Mouse (Mus musculus) forebrain, embryonic 16.5 days (tissue): ENCODE measurements around the gene Galnt6. TPM values are rescaled to one million over a fixed set of nuclear protein-coding genes. Genes with fewer than 3 reads are reported as not detected.
"Not testable (repeated sequence)": the region's sequence is repeated elsewhere in the genome, so short reads cannot be mapped to it uniquely, and the experiment has no call there.

Experiments
- ATAC-seq: fragments of 200-750 bp; cut with Nextera tagmentation; 2 replicates; pipeline ENCODE4 v1.8.0; 2017; ENCODE audit warnings: mild to moderate bottlenecking, moderate library complexity
- H3K27ac ChIP-seq: fragments of 300-500 bp; sonication (generic); 2 replicates; pipeline ENCODE4 v1.5.1; 2014; ENCODE audit warnings: low read length, control low read depth
- H3K27me3 ChIP-seq: fragments of 300-500 bp; sonication (generic); replicated peaks from 2 replicates; pipeline ENCODE4 v1.6.1; 2014; ENCODE audit warnings: low read length; ENCODE audit not compliant: control insufficient read depth, insufficient read depth
- H3K36me3 ChIP-seq: fragments of 300-500 bp; sonication (generic); 2 replicates; pipeline ENCODE4 v1.6.1; 2014; ENCODE audit not compliant: control insufficient read depth, insufficient read depth
- H3K4me1 ChIP-seq: fragments of 300-500 bp; sonication (generic); replicated peaks from 2 replicates; pipeline ENCODE4 v1.6.1; 2014; ENCODE audit warnings: low read length; ENCODE audit not compliant: control insufficient read depth, insufficient read depth
- H3K4me2 ChIP-seq: fragments of 300-500 bp; sonication (generic); 2 replicates; pipeline ENCODE4 v1.6.1; 2014; ENCODE audit warnings: mild to moderate bottlenecking, low read length, control low read depth
- H3K4me3 ChIP-seq: fragments of 300-500 bp; sonication (generic); replicated peaks from 2 replicates; pipeline ENCODE4 v1.5.1; 2014; ENCODE audit warnings: mild to moderate bottlenecking, low read length, control low read depth
- H3K9ac ChIP-seq: fragments of 300-500 bp; sonication (generic); replicated peaks from 2 replicates; pipeline ENCODE4 v1.6.1; 2014; ENCODE audit warnings: low read depth, low read length, control low read depth
- H3K9me3 ChIP-seq: fragments of 300-500 bp; sonication (generic); 2 replicates; pipeline ENCODE4 v1.6.1; 2016; ENCODE audit warnings: low read length; ENCODE audit not compliant: control insufficient read depth
- WGBS: fragments of 180-500 bp; shearing (Covaris S2); extraction: QIAGEN DNeasy Blood & Tissue Kit; methylation state at CpG from one replicate; pipeline ENCODE4 v1.1.7; 2014; 5-methylcytosine and 5-hydroxymethylcytosine counted together
- polyA plus RNA-seq: library from polyadenylated mRNA; unstranded; fragments of >200 nt; fragmentation: Nextera tagmentation; extraction: Ambion mirVana; gene quantifications from 2 replicates; pipeline ENCODE4 v1.2.1, GENCODE M21; 2015

Galnt6 gene
- polyA plus RNA-seq, result 0.34 and 0.39 TPM in 2 replicates

DNA sequence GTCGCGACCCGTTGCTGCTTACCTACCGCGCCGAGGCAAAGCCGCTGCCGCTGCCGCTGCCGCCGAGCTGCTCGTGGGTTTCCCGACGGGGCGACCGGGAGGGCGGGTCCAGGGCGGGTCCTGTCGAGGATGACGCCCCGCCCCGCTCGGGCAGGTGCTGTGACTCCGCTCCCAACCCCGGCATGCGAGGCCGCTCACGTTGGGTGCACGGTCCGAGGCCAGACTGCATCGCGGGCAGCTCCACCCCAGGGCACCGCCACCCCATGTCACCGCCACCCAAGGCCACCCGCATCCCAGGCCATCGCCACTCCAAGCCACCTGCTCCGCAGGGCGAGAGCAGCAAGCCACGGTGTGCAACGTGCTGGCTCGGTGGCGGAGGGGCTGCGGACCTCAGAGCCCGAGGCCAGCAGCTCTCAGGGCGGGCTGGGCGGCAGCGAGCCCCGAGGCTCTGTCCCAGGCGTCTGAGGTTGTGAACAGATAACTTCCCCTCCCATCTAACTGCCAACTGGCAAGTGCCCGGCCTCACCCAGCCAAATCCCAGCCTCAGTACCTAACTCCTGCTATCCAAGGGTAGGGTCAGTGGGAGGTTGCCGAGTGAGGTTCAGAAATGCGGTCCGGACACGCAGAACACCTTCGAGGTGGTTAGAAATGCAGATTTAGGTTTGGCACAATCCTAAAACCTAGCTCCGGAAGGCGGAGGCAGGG, at the start of gene Galnt6:
Gene Galnt6, minus strand, starts transcription at position 96 of the 705 bp plus-strand sequence.
- Histone ChIP-seq H3K4me1 (peaks cover 9% of the 10 kb centered on the region), H3K9me3 (no peaks in the 10 kb centered on the region), H3K4me2 (peak within 1 kb of the TSS; percentile 51), H3K27me3 (peaks cover 22% of the 10 kb centered on the region), H3K36me3 (no peaks in the 10 kb centered on the region), H3K27ac (no peak within 1 kb of the TSS), H3K4me3 (peak within 1 kb of the TSS; percentile 43), H3K9ac (no peak within 1 kb of the TSS; the same call in 1 of the 2 replicates)
- ATAC-seq, result no peak
- 6% methylated on average over 47 of the region's 57 CpGs for WGBS

DNA sequence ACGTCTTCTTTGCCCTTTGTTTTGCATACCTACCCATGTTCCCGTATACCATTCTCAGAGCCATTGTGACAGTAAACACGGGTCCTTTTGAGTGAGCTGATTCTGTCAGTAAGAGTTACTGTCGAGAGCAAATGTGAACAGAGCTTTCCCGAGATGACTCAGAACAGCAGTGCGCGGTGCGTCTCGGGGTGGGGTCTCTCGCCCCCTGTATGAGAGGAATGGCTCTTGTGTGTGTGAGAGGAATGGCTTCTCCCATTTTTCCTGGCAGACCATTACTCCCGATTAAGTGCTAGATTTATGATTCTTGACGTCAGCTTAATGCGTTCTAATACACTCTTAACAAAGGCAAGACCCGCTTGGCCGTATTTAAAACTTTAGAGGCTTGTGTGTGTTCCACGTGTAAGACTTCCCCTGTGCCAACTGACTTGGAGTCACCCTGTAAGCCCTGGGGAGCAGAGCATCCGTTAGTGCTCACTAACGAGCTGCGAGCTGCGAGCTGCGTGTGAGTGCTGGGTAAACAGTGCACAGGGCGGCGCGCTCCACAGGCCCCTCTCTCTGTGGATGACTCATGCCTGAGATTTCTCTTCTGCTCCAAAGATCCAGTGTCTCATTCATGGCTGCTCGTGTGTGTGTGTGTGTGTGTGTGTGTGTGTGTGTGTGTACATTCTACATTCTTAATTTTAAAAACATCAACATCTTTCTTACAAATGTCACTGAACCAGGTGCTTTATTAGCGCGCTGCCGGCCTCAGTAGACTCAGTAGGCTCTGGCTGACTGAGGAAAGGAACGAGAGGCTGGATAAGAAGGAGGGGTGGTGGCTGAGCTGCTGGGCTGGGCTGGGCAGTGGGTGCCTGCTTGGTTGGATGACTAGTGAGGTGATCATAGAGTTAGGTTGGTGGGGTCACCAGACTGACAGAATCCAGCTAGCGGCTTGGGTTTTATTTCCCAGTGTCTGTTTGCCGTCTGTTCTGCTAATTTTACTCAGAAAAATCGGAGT, 48.1 kb upstream of the Galnt6 start:
- H3K4me1 ChIP-seq, result peaks cover 6% of the 10 kb centered on the region; the same call in 1 of the 2 replicates
- no peaks in the 10 kb centered on the region for H3K27me3 ChIP-seq
- no peaks in the 10 kb centered on the region for H3K9me3 ChIP-seq
- no peak overlapping the region for H3K4me3 ChIP-seq
- H3K36me3 ChIP-seq, result no peaks in the 10 kb centered on the region
- peak; percentile 63; the same call in 1 of the 2 replicates for ATAC-seq
- no peak overlapping the region for H3K9ac ChIP-seq
- 54% methylated on average over 32 of the region's 32 CpGs for WGBS
- no peak overlapping the region for H3K27ac ChIP-seq
- no peak overlapping the region for H3K4me2 ChIP-seq

DNA sequence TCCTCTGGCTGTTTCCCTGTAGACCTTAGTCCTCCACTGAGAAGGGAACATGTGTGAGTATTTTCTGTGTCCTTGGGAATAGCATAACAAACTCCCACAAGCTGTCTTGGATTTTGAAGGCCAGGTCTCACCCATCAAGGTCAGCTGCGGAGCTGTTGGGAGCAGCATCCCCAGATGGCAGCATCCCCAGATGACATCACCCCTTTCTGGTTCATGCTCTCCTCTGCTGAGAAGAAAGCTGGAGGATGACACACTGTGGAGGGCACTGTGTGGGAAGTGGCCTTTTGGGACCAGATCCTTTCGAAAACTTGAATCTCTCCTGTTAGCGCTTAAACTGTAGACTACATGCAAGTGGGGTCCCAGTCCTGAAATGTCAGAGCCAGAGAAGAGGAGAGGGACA, 47.2 kb upstream of the Galnt6 start:
- no peak overlapping the region for H3K9ac ChIP-seq

DNA sequence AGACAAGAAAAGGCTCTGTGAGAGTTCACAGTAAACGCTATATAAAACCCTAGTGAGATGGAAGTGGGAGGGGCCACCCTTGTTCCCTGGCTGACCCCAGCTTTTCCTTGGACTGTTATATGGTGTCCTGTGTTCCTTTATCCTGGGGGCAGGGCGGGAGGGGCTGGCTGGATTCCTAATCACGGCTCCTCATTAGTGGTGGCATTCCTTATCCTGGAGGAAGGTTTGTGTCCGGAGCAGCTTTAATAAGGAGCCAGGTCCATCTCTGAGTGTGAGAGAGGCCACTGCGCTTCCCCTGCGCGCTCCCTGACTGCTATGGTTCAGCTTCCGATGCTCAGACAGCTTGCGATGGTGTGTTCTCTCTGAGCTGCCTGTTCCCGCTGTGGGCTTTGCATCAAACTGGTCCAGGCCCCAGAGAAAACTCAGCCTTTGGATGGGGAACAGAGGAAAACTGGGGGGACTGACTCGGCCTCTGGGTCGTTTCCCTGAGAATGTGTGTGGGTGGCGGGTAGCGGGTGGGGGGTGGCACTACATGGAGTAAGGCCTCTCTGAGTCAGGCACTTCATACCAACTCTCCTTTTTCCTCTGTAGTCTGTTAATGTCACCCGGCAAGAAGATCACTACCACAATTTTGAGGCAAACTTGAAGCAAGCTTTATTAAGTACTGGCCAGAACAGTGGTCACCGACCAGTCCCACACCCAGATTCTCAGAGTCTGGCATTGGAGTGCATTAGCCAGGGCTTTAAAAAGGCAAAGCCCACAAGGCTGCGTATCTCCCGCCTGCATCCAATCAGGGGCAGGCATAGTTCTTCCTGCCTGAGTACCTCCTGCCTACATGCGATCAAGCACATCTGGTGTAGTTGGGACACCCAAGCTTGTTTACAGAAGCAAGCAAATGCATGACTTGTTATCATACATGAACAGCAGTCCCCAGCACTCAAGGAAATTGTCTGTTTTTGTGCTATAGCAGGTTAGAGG, 46.3 kb upstream of the Galnt6 start:
- WGBS, result 35% methylated on average over 19 of the region's 19 CpGs
- no peak for ATAC-seq
- H3K36me3 ChIP-seq, result no peaks in the 10 kb centered on the region

More for the DNA sequence above, 47.2 kb upstream of the Galnt6 start:
- no peaks in the 10 kb centered on the region for H3K27me3 ChIP-seq
- H3K36me3 ChIP-seq, result no peaks in the 10 kb centered on the region
- H3K4me1 ChIP-seq, result peaks cover 6% of the 10 kb centered on the region; the same call in 1 of the 2 replicates
- 94% methylated on average over 3 of the region's 3 CpGs for WGBS
- no peak overlapping the region for H3K4me3 ChIP-seq
- H3K27ac ChIP-seq, result no peak overlapping the region
- no peak for ATAC-seq
- no peaks in the 10 kb centered on the region for H3K9me3 ChIP-seq
- no peak overlapping the region for H3K4me2 ChIP-seq

DNA sequence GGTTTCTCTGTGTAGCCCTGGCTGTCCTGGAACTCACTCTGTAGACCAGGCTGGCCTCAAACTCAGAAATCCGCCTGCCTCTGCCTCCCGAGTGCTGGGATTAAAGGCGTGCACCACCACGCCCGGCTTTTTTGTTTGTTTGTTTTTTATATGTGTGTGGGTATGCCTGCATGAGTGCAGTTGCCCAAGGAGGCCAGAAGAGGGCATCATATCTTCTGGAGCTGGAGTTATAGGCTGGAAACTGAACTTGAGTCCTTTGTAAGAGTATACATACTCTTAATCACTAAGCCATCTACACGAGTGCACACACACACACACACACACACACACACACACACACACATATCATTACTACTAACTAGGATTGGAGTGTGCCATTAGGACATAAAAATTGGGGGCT, 44.7 kb upstream of the Galnt6 start:
- not testable (repeated sequence) for H3K36me3 ChIP-seq, H3K27ac ChIP-seq, H3K4me2 ChIP-seq, H3K27me3 ChIP-seq, H3K4me3 ChIP-seq, H3K9ac ChIP-seq, ATAC-seq, H3K4me1 ChIP-seq, H3K9me3 ChIP-seq
- WGBS, result 98% methylated on average over 5 of the region's 6 CpGs

More for the DNA sequence above, 46.3 kb upstream of the Galnt6 start:
- no peaks in the 10 kb centered on the region for H3K27me3 ChIP-seq
- H3K9ac ChIP-seq, result no peak overlapping the region
- H3K27ac ChIP-seq, result no peak overlapping the region
- H3K4me2 ChIP-seq, result no peak overlapping the region
- no peaks in the 10 kb centered on the region for H3K9me3 ChIP-seq
- H3K4me1 ChIP-seq, result peaks cover 6% of the 10 kb centered on the region; the same call in 1 of the 2 replicates
- no peak overlapping the region for H3K4me3 ChIP-seq

DNA sequence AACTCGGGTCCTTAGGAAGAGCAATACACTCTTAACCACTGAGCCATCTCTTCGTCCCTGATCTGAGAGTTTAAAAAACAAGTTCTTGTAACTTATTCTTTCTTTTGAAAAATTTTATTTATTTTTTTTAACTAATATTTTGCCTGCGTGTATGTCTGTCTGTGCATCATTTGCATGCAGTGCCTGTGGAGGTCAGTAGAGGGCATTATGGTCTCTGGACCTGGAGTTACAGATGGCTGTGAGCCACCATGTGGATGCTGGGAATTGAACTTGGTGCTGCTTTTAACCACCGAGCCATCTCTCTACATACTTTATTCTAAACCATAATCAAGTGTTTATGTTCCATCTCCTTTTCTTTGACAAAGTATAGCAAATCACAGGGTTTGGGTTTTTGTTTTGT, 43.5 kb upstream of the Galnt6 start:
- 91% methylated on average over 4 of the region's 4 CpGs for WGBS
- ATAC-seq, result no peak
- no peaks in the 10 kb centered on the region for H3K27me3 ChIP-seq
- no peaks in the 10 kb centered on the region for H3K36me3 ChIP-seq
- no peak overlapping the region for H3K27ac ChIP-seq
- H3K9ac ChIP-seq, result no peak overlapping the region
- no peak overlapping the region for H3K4me3 ChIP-seq
- no peak overlapping the region for H3K4me2 ChIP-seq
- no peaks in the 10 kb centered on the region for H3K4me1 ChIP-seq
- no peaks in the 10 kb centered on the region for H3K9me3 ChIP-seq

DNA sequence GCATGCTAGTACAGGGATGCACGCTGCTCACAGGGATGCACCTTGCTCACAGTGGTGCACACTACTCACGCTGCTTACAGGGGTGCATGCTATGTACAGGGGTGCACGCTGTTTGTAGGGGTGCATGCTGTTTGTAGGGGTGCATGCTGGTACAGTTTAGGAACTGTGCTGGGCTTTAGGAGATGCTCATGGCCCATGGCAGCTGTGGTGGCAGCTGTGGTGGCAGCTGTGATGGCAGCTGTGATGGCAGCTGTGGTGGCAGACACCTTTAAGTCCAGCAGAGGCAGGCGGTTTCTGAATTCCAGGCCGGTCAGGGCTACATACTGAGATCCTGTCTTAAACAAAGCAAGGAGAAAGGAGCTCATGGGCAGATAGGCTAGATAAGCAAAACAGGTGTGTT, 41.2 kb upstream of the Galnt6 start:
- no peak overlapping the region for H3K4me2 ChIP-seq
- H3K4me1 ChIP-seq, result no peaks in the 10 kb centered on the region
- no peaks in the 10 kb centered on the region for H3K27me3 ChIP-seq
- no peak overlapping the region for H3K27ac ChIP-seq
- no peak overlapping the region for H3K4me3 ChIP-seq
- H3K9ac ChIP-seq, result no peak overlapping the region
- no peaks in the 10 kb centered on the region for H3K9me3 ChIP-seq
- WGBS, result 99% methylated on average over 5 of the region's 5 CpGs
- ATAC-seq, result no peak
- H3K36me3 ChIP-seq, result 0 out of 2 replicates have a peak, but pooled peaks cover 2% of the 10 kb centered on the region

DNA sequence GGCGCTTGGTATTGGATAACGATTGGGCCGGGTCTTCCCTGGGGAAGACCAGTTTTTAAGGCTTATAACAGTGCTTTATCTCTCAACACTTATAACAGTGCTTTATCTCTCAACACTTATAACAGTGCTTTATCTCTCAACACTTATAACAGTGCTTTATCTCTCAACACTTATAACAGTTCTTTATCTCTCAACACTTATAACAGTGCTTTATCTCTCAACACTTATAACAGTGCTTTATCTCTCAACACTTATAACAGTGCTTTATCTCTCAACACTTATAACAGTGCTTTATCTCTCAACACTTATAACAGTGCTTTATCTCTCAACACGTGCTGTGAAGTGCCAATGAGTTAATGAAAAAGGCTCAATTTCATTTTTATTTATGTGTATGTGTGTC, 39.8 kb upstream of the Galnt6 start:
- not testable (repeated sequence) for H3K4me2 ChIP-seq, ATAC-seq, H3K27me3 ChIP-seq, H3K4me1 ChIP-seq, H3K9me3 ChIP-seq, H3K36me3 ChIP-seq, H3K9ac ChIP-seq, H3K27ac ChIP-seq, H3K4me3 ChIP-seq
- WGBS, result 96% methylated on average over 4 of the region's 4 CpGs
